Mouse (Mus musculus) lung, embryonic 15.5 days (tissue): ENCODE data around the gene Fbxl14. TPM values are rescaled to one million over a fixed set of nuclear protein-coding genes. Genes with fewer than 3 reads are reported as not detected.
"Not testable (repeated sequence)": the region's sequence is repeated elsewhere in the genome, so short reads cannot be mapped to it uniquely, and the experiment has no call there.

Experiments used
- ATAC-seq: fragments of 200-750 bp; cut with Nextera tagmentation; 2 replicates; pipeline ENCODE4 v1.8.0; 2017; ENCODE audit warnings: moderate number of reproducible peaks, borderline replicate concordance; ENCODE audit not compliant: low FRiP score, low TSS enrichment; ENCODE audit errors: extremely low read depth
- H3K27ac ChIP-seq: fragments of 300-500 bp; sonication (generic); 2 replicates; pipeline ENCODE4 v1.5.1; 2015; ENCODE audit warnings: moderate library complexity, mild to moderate bottlenecking, inconsistent platforms
- H3K27me3 ChIP-seq: fragments of 300-500 bp; sonication (generic); 2 replicates; pipeline ENCODE4 v1.6.1; 2015; ENCODE audit warnings: inconsistent platforms
- H3K36me3 ChIP-seq: fragments of 300-500 bp; sonication (generic); 2 replicates; pipeline ENCODE4 v1.6.1; 2015; ENCODE audit warnings: inconsistent platforms
- H3K4me1 ChIP-seq: fragments of 300-500 bp; sonication (generic); 2 replicates; pipeline ENCODE4 v1.6.1; 2015; ENCODE audit warnings: inconsistent platforms
- H3K4me2 ChIP-seq: fragments of 300-500 bp; sonication (generic); 2 replicates; pipeline ENCODE4 v1.6.1; 2015; ENCODE audit warnings: inconsistent platforms, mild to moderate bottlenecking, moderate library complexity
- H3K4me3 ChIP-seq: fragments of 300-500 bp; sonication (generic); 2 replicates; pipeline ENCODE4 v1.5.1; 2015; ENCODE audit warnings: mild to moderate bottlenecking, inconsistent platforms
- H3K9ac ChIP-seq: fragments of 300-500 bp; sonication (generic); 2 replicates; pipeline ENCODE4 v1.6.1; 2015; ENCODE audit warnings: inconsistent platforms
- H3K9me3 ChIP-seq: fragments of 300-500 bp; sonication (generic); 2 replicates; pipeline ENCODE4 v1.6.1; 2016; ENCODE audit warnings: inconsistent platforms
- WGBS: fragments of 180-500 bp; shearing (Covaris S2); methylation state at CpG from one replicate; pipeline ENCODE4 v1.1.7; 2015; 5-methylcytosine and 5-hydroxymethylcytosine counted together
- polyA plus RNA-seq: library from polyadenylated mRNA; unstranded; fragments of >200 nt; fragmentation: Nextera tagmentation; extraction: Ambion mirVana; gene quantifications from 2 replicates; pipeline ENCODE4 v1.2.1, GENCODE M21; 2015

Fbxl14 gene
- polyA plus RNA-seq = 4.5 and 4.6 TPM in 2 replicates

- H3K36me3 ChIP-seq = peaks cover 11% of the 10 kb centered on the region
- H3K9me3 ChIP-seq = no peaks in the 10 kb centered on the region
- no peaks in the 10 kb centered on the region for H3K27me3 ChIP-seq
- ATAC-seq = peak; percentile 83
- H3K4me3 ChIP-seq = peak within 1 kb of the TSS; percentile 86
- H3K4me1 ChIP-seq = peaks cover 54% of the 10 kb centered on the region
- H3K9ac ChIP-seq = peak within 1 kb of the TSS; percentile 91
- peak within 1 kb of the TSS; percentile 99 for H3K27ac ChIP-seq
- H3K4me2 ChIP-seq = peak within 1 kb of the TSS; percentile 91
- WGBS = under 1% methylated on average over 65 of the region's 101 CpGs
Measured at GRCm38 (mm10) chr6:119479343-119479875, at the start of gene Fbxl14. Fbxl14 (plus strand) TSS chr6:119479668.

GRCm38 (mm10) chr6:119430508-119430907 is 49.0 kb upstream of the Fbxl14 start:
- Histone ChIP-seq H3K36me3 (no peaks in the 10 kb centered on the region), H3K4me3 (no peak overlapping the region), H3K27ac (no peak overlapping the region), H3K27me3 (no peaks in the 10 kb centered on the region), H3K9ac (no peak overlapping the region), H3K4me1 (0 out of 2 replicates have a peak, but pooled peaks cover 4% of the 10 kb centered on the region), H3K4me2 (no peak overlapping the region), H3K9me3 (no peaks in the 10 kb centered on the region)
- no peak for ATAC-seq
- 36% methylated on average over 2 of the region's 2 CpGs for WGBS

- Histone ChIP-seq H3K9ac (no peak overlapping the region), H3K27me3 (no peaks in the 10 kb centered on the region), H3K4me1 (0 out of 2 replicates have a peak, but pooled peaks cover 4% of the 10 kb centered on the region), H3K9me3 (no peaks in the 10 kb centered on the region), H3K27ac (no peak overlapping the region), H3K4me3 (no peak overlapping the region), H3K4me2 (no peak overlapping the region), H3K36me3 (no peaks in the 10 kb centered on the region)
- 56% methylated on average over 6 of the region's 6 CpGs for WGBS
- no peak for ATAC-seq
Measured at GRCm38 (mm10) chr6:119431751-119432324, 47.6 kb upstream of the Fbxl14 start.

- no peak overlapping the region for H3K9ac ChIP-seq
- no peak overlapping the region for H3K4me2 ChIP-seq
- no peaks in the 10 kb centered on the region for H3K36me3 ChIP-seq
- H3K4me1 ChIP-seq = 0 out of 2 replicates have a peak, but pooled peaks cover 4% of the 10 kb centered on the region
- H3K27ac ChIP-seq = no peak overlapping the region
- no peak overlapping the region for H3K4me3 ChIP-seq
- H3K9me3 ChIP-seq = no peaks in the 10 kb centered on the region
- H3K27me3 ChIP-seq = no peaks in the 10 kb centered on the region
- WGBS = 62% methylated on average over 4 of the region's 4 CpGs
- no peak for ATAC-seq
Measured at GRCm38 (mm10) chr6:119434394-119434793, 45.1 kb upstream of the Fbxl14 start.

GRCm38 (mm10) chr6:119437894-119438761 is 41.3 kb upstream of the Fbxl14 start:
- Histone ChIP-seq H3K9me3 (no peaks in the 10 kb centered on the region), H3K4me1 (no peaks in the 10 kb centered on the region), H3K4me3 (no peak overlapping the region), H3K27ac (no peak overlapping the region), H3K36me3 (no peaks in the 10 kb centered on the region), H3K4me2 (no peak overlapping the region), H3K27me3 (no peaks in the 10 kb centered on the region), H3K9ac (no peak overlapping the region)
- ATAC-seq = no peak
- WGBS = 43% methylated on average over 8 of the region's 8 CpGs

- H3K27ac ChIP-seq, H3K36me3 ChIP-seq, H3K9me3 ChIP-seq, H3K9ac ChIP-seq, H3K4me2 ChIP-seq, H3K4me3 ChIP-seq, H3K27me3 ChIP-seq, ATAC-seq: not testable (repeated sequence)
- 80% methylated on average over 5 of the region's 5 CpGs for WGBS
- peaks cover 11% of the 10 kb centered on the region for H3K4me1 ChIP-seq
Measured at GRCm38 (mm10) chr6:119442729-119443128, 36.7 kb upstream of the Fbxl14 start.

- H3K36me3 ChIP-seq = no peaks in the 10 kb centered on the region
- no peak overlapping the region for H3K9ac ChIP-seq
- ATAC-seq = peak; percentile 61
- H3K27me3 ChIP-seq = no peaks in the 10 kb centered on the region
- peak overlapping the region; percentile 11; the same call in 1 of the 2 replicates for H3K27ac ChIP-seq
- H3K9me3 ChIP-seq = no peaks in the 10 kb centered on the region
- WGBS = 22% methylated on average over 12 of the region's 12 CpGs
- peaks cover 19% of the 10 kb centered on the region for H3K4me1 ChIP-seq
- peak overlapping the region; percentile 49 for H3K4me2 ChIP-seq
- peak overlapping the region; percentile 13; the same call in 1 of the 2 replicates for H3K4me3 ChIP-seq
Measured at GRCm38 (mm10) chr6:119443742-119444645, 35.5 kb upstream of the Fbxl14 start.

GRCm38 (mm10) chr6:119445671-119446607 is 33.5 kb upstream of the Fbxl14 start:
- H3K36me3 ChIP-seq = no peaks in the 10 kb centered on the region
- H3K4me3 ChIP-seq = no peak overlapping the region
- no peaks in the 10 kb centered on the region for H3K9me3 ChIP-seq
- no peak overlapping the region for H3K4me2 ChIP-seq
- WGBS = 59% methylated on average over 11 of the region's 11 CpGs
- ATAC-seq = no peak
- no peak overlapping the region for H3K27ac ChIP-seq
- no peaks in the 10 kb centered on the region for H3K27me3 ChIP-seq
- peaks cover 37% of the 10 kb centered on the region for H3K4me1 ChIP-seq
- no peak overlapping the region for H3K9ac ChIP-seq

- Histone ChIP-seq H3K27ac (no peak overlapping the region), H3K9ac (peak overlapping the region; percentile 27), H3K36me3 (no peaks in the 10 kb centered on the region), H3K27me3 (no peaks in the 10 kb centered on the region), H3K4me2 (peak overlapping the region; percentile 71), H3K9me3 (no peaks in the 10 kb centered on the region), H3K4me1 (peaks cover 53% of the 10 kb centered on the region), H3K4me3 (peak overlapping the region; percentile 33)
- WGBS = 7% methylated on average over 18 of the region's 18 CpGs
- no peak for ATAC-seq
Measured at GRCm38 (mm10) chr6:119448321-119449059, 31.0 kb upstream of the Fbxl14 start.

GRCm38 (mm10) chr6:119449060-119449499 is 30.4 kb upstream of the Fbxl14 start:
- H3K4me3 ChIP-seq = peak overlapping the region; percentile 33
- WGBS = 3% methylated on average over 15 of the region's 23 CpGs
- ATAC-seq = no peak
- peak overlapping the region; percentile 27 for H3K9ac ChIP-seq
- peaks cover 47% of the 10 kb centered on the region for H3K4me1 ChIP-seq
- H3K4me2 ChIP-seq = peak overlapping the region; percentile 71
- no peak overlapping the region for H3K27ac ChIP-seq
- no peaks in the 10 kb centered on the region for H3K36me3 ChIP-seq
- no peaks in the 10 kb centered on the region for H3K27me3 ChIP-seq
- H3K9me3 ChIP-seq = no peaks in the 10 kb centered on the region
